Mouse (Mus musculus): ENCODE results near the gene Acad11.
A peak's percentile ranks its signal among the peaks of the same experiment; 100 is the strongest.

Acad11 gene

DNA sequence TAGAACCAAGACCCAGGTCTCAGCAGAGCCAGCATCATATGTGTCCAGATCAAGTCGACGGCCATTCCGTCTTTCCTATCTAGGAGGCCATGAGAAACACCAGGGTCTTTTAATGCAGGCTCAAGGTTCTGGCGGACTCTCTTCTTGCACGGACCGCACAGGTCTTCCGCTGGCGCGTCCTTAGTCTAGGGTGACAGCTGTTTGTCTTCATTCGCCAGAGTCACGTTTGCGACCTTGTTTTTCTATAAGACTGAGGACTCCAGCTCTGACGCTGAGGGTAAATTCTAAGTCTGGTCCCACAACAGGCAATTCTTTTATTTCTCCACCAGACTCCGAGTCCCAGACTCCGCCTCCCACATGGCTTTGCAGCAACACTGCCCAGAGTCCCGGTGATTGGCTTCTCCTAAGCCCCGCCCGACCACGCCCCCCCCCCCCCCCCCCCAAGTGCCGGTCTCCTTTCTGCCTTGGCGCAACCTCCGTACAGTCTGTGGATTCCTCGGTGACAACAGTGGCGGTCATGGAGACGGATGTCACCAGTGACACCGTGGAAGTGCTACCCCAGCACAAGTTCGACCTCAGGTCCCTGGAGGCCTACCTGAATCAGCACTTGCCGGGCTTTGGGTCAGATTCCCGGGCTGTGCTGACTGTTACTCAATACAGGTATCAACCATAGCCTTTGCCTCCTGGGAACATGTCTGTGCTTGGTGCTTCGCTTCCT is at the start of gene Acad11:
Gene Acad11 (plus strand): TSS at position 134 of the 718 bp plus-strand sequence.
- peak; percentile 79 to 84 for DNase-seq (ENCODE audit: low spot score in 2 of 2)

DNA sequence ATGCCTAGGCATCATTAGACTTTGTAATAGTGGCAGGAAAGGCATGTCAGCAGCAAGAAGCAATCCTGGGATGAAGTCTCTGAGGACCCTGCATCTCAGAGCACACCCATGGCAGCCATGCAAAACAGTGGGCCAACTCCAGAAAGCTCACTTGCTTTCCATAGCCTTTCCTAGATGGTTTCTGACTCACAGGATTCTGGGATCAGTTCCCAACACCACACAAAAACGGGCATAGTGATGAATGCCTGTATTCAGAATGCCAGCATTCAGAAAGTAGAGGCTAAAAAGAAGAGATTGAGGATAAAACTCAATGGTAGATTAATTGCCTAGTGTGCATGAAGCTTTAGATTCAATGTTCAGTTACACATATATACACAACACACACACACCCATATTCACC is 48.7 kb upstream of the Acad11 start:
- DNase-seq (ENCODE audit: low spot score in 2 of 2), result no peak

DNA sequence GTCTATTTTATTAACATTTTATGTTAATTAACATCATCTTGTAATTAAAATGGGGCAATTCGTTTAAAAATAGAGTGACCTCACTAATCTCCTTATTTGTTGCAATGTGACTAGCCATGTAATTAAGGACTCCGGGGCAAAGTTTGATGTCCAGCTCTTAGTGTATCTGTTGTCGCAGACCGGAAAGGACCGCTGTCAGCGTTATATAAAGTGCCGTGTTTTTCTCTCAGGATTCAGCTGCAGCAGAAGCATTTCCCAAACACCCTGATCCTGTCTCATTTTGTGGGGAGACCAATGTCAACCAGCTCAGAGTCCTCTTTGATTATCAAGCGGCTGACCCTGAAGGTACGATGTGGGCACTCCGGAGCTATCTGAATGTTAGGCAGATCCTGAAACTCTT is 42.2 kb upstream of the Acad11 start:
- no peak for DNase-seq (ENCODE audit: low spot score in 2 of 2)

DNA sequence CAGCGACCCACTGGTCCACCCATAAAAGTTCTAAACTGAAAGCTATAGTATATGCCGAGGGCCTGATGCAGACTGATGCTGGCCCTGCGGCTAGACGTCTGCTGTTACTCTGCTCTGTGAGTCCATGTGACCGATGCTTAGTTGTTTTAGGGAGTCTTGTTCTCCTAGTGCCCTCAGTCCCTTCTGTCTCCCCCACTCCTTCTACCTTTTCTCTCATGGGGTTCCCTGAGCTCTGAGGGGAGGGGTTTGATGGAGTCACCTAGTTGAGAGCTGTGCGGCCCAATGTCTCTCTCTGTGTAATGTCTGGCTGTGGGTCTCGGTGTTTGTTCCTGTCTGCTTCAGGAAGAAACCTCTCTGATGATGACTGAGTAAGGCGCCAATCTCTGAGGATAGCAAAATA is 36.0 kb upstream of the Acad11 start:
- DNase-seq (ENCODE audit: low spot score in 2 of 2), result no peak

DNA sequence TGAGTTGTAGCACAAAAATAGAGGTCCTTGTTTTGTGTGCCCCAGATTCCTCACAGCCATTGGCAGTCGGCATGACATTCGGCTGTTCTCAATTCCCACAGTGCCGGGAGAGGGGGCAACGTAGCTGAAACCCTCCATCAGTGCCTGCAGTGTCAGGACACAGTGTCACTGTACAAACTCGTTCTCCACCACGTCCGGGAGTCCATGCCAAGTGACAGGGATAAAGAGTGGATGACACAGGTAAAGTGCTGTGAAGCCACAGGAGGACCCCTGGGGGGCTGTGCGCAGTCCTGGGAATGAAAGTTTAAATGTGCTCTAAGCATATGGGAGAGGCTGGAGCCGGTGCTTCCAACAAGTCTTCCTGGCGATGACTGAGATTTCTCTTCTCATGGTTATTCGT is 33.3 kb upstream of the Acad11 start:
- no peak for DNase-seq (ENCODE audit: low spot score in 2 of 2)

DNA sequence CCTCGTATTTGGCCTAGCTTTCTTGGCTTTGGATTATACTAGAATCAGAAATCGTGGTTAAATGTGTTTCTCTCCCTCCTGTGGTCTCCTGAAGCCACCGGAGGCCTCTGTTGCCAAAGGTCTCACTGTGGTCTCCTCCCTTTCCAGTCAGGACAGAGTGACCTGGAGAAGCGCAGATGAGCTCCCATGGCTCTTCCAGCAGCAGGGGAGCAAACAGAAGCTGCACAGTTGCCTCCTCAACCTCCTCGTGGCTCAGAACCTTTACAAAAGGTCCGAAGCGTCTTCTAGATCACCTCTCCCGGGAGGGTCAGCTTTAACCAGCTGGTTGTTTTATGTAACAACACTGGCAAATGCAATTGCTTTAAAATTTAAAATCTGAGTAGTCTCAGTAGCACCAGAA is 28.9 kb upstream of the Acad11 start:
- no peak for DNase-seq (ENCODE audit: low spot score in 2 of 2)

DNA sequence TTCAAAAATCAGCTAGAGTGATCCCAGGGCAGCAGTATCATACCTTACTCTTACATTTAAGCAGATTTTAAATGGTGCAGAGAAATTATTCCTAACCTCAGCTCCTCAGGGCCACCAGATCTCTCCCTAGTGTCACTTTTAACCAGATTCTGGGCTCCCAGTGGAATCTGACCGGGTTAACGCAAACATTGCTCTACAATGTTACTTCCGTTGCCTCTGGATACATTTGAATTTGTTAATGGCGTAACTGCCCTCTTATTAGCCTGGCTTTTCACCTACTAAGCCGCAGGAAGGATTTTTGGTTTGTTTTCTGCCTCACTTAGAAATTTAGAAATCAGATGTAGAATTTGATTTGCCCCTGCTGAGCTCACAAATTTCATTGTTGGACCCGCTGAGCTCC is 28.5 kb upstream of the Acad11 start:
- no peak for DNase-seq (ENCODE audit: low spot score in 2 of 2)

DNA sequence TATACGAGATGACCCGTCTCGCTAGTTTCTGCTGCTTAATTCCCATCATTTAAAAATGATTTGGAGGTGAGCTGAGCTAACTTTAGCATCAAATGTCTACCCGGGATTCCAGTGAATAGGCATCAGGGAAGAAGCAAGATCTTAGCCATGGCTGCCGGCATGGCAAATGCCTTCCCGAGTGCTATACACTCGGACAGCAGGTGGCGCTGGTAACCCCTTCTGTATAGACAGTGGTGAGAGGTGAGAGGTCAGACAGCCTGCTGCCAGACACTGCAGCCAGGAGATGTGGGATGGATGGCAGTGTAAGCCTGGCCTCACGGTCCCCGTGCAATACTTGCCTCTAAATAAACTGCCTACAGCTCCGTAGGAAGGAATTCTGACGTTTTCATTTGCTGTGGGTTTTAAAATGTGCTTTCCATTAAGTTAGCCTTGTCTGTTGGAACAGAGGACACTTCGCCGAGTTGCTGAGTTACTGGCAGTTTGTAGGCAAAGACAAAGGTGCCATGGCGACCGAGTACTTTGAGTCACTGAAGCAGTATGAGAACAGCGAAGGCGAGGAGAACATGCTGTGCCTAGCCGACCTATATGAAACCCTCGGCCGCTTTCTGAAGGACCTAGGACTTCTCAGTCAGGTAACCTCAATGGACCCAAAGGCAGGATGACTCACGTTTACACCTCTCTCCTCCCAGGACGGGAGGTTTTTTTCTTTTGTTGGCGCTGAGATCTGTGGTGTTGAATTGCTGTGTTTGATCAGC is 27.7 kb upstream of the Acad11 start:
- peak; percentile 45 to 65 for DNase-seq (ENCODE audit: low spot score in 2 of 2)

DNA sequence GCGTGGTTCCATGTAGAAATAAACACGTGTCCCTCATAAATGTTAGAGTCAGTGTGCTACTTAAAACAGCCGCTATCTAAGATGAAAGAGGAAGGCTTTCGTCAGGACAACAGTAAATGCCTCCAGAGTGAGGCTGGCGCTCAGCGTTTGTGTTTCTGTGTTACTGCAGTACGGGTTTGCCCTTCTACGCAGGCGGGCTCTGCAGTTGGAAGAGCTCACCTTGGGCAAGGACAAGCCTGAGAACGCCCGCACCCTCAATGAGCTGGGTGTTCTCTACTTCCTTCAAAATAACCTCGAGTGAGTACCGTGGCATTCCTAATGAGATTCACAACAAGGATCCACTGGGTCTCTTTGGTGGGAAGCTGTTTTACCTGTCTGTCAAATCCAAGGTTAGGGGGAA is 24.9 kb upstream of the Acad11 start:
- DNase-seq (ENCODE audit: low spot score in 2 of 2), result no peak

DNA sequence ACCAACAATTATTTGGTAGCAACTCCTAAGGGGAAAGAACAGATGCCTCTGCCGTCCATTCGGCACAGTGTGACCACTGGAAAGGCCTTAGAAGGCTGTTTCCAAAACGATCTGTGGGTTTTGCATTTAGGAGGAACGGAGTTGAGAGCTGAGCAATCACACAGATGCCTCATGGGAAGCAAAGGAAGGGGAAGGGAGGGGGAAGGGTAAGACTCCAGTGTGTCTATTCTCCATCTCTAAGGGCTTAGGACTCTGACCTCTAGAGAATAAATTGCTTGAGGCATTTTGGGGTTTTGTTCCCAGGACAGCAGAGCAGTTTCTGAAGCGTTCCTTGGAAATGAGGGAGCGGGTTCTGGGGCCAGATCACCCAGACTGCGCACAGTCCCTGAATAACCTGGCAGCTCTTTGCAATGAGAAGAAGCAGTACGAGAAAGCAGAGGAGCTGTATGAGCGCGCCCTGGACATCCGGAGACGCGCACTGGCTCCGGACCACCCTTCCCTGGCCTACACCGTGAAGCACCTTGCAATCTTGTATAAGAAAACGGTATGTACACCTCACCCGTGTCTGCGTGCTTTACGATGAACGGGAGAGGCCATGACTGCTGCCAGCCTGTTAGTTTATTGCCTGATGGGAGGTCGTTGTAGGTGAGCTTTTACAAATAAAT is 24.0 kb upstream of the Acad11 start:
- no peak for DNase-seq (ENCODE audit: low spot score in 2 of 2)

DNA sequence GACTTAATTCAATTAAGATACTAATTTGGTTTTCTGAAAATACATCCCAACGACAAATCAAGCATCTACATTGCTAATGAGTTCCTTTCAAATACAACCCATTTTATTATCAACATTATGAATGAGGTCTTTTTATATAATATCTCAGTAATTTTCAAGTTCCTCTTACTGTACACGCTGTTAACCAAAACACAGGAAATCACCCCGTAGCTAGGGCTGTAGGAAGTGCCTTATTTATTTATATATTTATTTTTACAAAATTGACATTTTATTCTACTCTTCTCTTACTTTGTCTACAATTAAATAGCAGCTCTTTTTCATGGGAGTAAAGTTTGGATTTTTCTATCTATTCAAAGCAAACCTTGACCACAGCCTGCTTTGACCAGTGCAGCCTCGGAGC is 23.4 kb upstream of the Acad11 start:
- DNase-seq (ENCODE audit: low spot score in 2 of 2), result no peak

DNA sequence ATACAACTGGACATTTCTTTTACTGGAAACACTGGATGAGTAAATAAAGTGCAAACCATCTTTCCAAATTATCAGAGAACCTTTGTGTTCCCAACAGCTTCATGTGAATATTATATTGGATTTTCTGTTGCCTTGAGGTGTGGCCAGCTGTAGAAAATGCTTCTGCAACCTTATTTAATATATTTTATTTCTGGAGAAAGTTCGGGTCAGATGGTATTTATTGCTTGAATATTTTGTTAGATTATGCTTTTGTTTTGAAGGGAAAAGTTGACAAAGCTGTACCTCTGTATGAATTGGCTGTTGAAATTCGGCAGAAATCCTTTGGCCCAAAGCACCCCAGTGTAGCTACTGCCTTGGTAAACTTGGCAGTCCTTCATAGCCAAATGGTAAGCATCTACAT is 22.8 kb upstream of the Acad11 start, which contains the start of gene Gm28305:
Gene Gm28305 (plus strand): TSS at position 301 of the 400 bp plus-strand sequence.
- no peak for DNase-seq (ENCODE audit: low spot score in 2 of 2)

DNA sequence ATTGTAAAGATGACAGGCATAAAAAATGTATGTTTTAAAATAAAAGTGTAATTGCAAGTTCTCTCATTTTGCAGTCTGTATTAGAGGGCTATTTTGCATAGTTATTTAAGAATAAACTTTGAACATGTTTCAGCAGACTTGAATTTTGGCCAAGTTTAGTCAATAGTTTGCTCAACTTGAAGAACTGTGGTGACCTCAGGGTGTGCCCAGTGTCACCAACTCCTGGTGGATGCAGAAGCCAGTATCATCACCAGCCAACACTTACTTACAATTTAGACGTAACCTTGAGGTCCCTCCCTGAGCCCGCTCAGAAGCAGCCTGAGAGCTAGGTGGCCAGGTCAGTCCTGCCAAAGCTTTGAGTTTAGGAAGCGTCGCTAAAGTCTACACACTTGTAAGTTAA is 19.5 kb upstream of the Acad11 start:
- DNase-seq (ENCODE audit: low spot score in 2 of 2), result no peak

DNA sequence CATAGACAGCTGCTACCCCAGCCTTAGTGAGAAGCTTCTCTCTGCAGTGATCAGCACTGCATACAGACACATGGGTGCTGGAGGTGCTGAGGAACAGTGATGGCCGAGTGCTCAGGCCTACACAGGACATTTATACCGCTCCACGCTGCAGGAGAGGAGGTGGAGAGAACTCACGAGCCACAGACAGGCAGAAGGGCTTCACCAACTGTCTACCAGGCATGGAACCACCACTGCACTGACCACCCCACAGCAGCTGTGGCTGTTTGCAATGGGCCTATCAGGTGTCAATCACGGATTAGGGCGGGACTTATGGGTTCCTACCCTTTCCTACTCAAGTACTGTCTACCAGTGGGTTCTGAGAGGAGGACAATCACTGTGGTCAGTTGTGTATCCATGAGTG is 12.1 kb upstream of the Acad11 start:
- DNase-seq (ENCODE audit: low spot score in 2 of 2), result no peak

DNA sequence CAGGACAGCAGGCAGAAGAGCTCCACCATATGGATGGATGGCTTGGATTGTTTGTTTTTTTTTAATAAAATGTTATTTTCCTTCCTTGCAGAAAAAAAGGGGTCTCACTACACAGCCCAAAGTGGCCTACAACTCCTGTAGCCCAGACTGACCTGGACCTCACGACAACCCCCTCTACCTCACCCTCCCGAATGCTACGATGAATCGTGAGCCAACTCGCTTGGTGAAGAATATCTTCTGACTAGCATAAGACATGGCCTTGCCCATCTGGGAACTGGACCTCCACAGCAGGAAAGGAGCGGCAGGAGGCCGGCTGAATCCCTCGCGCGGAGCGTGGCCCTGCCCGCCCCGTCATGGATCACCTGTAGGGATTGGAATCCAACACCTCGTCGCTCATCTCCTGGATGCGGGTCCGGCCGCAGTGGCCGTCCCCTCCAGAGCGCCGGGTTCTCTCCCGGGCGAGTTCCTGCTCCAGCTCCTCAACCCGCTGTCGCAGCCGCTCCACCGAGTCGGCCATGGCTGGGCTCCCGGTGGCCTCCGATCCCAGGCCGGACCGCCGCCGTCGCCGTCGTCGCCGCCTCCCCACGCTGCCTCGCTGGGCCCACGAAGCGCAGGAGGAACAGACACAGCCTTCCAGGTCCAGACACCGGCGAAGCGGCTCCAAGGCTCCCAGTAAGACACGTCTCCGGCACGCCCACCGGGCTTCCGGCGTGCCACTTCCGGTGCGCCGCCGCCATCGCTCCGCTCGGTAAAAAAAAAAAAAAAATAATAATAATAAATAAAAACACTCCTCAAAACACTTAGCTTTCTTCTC is 540 bp upstream of the Acad11 start, which contains the start of gene Uba5:
Gene Uba5 (minus strand): TSS at position 705 of the 814 bp plus-strand sequence.
- DNase-seq (ENCODE audit: low spot score in 2 of 2), result peak; percentile 37 to 72

DNA sequence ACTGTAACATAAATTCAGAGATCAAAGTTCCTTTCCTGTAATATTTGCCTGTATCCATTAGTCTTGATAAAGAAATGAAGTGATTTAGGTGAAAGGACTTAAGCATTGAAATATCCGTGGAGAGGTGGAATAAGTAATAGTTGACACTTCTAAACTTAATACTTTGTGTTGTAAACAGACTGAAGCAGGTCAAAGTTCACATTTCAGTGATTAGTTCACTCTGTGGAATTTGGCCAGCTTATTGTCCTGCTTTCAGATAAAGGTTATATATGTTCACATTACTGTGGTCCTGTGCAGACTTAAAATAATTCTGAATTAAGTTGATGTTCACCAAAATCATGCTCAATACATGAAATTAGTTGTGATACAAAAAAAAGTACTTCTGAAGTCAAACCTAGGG is 1.4 kb downstream of the Acad11 start:
- no peak for DNase-seq (ENCODE audit: low spot score in 2 of 2)

DNA sequence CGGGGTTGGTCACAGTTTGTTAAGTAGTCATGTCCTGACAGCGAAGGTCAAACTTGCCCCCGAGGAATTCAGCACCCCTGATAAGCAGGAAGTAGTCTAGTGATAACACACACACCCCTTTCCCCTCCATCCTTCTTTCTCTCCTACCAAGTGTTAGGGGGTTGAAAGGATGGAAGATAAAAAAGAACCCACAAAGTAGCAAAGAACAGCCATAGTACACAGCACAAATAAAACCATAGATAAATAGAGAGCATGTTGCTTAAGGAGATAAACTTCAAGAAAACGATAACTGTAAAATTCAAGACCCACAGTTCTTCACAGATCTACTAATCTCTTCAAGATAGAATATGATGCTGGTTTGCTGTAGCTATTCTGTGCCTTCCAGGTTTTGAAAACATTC is 7.1 kb downstream of the Acad11 start:
- no peak for DNase-seq (ENCODE audit: low spot score in 2 of 2)

DNA sequence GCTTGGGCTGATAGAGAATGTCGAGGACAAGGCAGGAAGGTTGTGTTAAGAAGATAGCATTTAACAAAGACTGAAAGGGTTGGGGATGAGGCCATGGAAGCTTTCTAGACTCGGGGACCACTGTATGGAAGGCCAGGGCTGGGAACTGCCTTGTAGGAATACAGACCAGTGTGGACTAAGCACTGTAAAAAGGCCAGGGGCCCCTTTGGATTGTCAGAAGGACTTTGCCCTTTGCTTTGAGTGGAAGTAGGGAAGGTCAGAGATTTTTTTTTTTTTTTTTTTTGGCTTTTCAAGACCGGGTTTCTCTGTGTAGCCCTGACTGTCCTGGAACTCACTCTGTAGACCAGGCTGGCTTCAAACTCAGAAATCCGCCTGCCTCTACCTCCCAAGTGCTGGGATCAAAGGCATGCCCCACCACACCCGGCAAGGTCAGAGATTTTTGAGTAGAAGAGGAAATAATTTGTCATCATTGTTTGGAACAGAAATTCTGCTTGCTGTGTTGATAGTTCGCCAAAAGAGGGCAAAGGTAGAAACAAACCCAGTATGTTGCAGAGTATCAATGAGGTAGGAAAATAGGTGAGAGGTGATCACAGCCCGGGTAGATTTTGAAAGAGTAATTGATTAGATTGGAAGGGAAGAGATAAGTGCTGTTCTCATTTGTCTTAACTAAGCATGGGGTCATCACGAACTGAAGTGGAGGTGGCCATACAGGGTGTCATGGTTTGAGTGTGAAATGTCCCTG is 7.9 kb downstream of the Acad11 start:
- DNase-seq (ENCODE audit: low spot score in 2 of 2), result no peak

DNA sequence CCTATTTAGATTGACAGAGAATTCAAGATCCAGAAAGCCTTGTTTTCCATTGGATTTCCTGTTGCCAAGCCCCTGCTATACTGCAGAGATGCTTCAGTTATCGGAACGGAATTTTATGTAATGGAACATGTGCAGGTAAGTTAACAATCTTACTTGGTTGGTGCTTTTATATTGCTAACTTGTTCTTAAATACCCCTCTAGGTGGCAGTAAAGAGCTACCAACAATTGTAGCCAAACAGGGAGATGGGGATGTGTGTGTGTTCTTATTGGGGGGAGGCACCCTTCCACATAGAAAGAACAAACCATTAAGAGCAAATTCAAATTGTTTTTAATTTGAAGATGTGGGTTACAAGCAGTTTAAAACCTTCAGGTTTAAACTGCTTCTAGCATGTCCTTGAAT is 12.6 kb downstream of the Acad11 start:
- no peak for DNase-seq (ENCODE audit: low spot score in 2 of 2)

DNA sequence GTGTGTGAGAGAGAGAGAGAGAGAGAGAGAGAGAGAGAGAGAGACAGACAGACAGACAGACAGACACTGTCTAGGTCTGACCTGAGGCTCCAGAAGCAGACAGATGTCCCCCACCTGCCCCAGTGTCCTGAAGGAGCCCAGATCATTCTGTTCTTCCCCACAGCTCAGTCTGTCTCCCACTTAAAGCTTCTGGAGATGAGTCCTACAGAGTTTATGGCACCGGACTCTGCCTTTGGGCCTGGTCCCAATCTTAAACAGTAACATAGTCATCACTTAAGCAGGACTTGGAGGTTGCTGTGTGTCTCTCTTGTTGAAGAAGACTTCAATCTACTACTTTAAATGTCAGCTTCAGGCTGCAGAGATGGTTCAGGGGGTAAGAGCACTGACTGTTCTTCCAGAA is 15.6 kb downstream of the Acad11 start:
- DNase-seq (ENCODE audit: low spot score in 2 of 2), result no peak

DNA sequence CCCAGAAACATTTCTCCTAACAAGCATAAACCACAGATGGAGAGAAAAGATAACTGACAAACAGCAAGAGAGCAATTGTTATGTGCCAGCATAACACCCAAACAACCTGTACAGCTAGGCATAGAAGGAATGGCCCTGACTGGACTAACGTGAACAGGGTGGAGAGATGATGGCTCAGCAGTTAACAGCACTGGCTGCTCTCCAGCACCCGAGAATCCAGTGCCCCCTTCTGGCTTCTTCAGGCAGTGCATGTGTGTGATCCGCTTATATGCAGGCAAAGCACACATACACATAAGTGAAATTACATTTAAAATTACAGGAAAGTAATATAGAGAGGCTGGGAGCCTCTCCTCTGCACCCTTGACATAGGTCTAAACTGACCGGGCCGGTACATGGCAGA is 16.2 kb downstream of the Acad11 start:
- no peak for DNase-seq (ENCODE audit: low spot score in 2 of 2)

Measured in frontal cortex, postnatal 10 days (tissue).